Mouse (Mus musculus) left cerebral cortex, postnatal 14 days (tissue): ENCODE measurements around the gene Cdk14. TPM values are rescaled to one million over a fixed set of nuclear protein-coding genes. Genes with fewer than 3 reads are reported as not detected.

Source experiments
- DNase-seq, 2 experiments: peaks; one replicate each; pipeline ENCODE4 v3.0.0; 2021 to 2022; ENCODE audit warnings: low spot score in 2 of 2, mixed read lengths in 1 of 2
- intact Hi-C: fragments of 180-260 bp; cut with DNase I; formaldehyde crosslinking; loops from one replicate; pipeline ENCODE4 v1.15.1; 2025
- total RNA-seq, 2 experiments: library from RNA; stranded (reverse); gene quantifications; 2 replicates each; pipeline ENCODE4 v1.2.3; 2021

The Cdk14 gene
- total RNA-seq, 2 experiments from 2014 or later = 159 to 167 TPM

GRCm38 (mm10) chr5:4893206-4893851, 526.8 kb downstream of the Cdk14 start:
- no peak for DNase-seq
- intact Hi-C loops = no loop called here

- no peak for DNase-seq
Measured at GRCm38 (mm10) chr5:4892734-4893133, 527.4 kb downstream of the Cdk14 start.

GRCm38 (mm10) chr5:4891862-4892704, 528.0 kb downstream of the Cdk14 start:
- DNase-seq = no peak
- intact Hi-C loops = no loop called here

More at GRCm38 (mm10) chr5:4892734-4893133, 527.4 kb downstream of the Cdk14 start:
- intact Hi-C loops = no loop called here

- no peak for DNase-seq
- intact Hi-C loops = no loop called here
Measured at GRCm38 (mm10) chr5:4887069-4887468, 533.0 kb downstream of the Cdk14 start.

- intact Hi-C loops = no loop called here
- no peak for DNase-seq
Measured at GRCm38 (mm10) chr5:4882841-4883240, 537.3 kb downstream of the Cdk14 start.

- intact Hi-C loops = no loop called here
- DNase-seq = no peak
Measured at GRCm38 (mm10) chr5:4880331-4880730, 539.8 kb downstream of the Cdk14 start.

GRCm38 (mm10) chr5:4878934-4879333, 541.2 kb downstream of the Cdk14 start:
- intact Hi-C loops = no loop called here

GRCm38 (mm10) chr5:4877638-4878037, 542.5 kb downstream of the Cdk14 start:
- intact Hi-C loops = no loop called here
- no peak for DNase-seq

More at GRCm38 (mm10) chr5:4878934-4879333, 541.2 kb downstream of the Cdk14 start:
- no peak for DNase-seq

GRCm38 (mm10) chr5:4877131-4877631, 542.9 kb downstream of the Cdk14 start:
- intact Hi-C loops = no loop called here
- no peak for DNase-seq

GRCm38 (mm10) chr5:4876653-4877091, 543.4 kb downstream of the Cdk14 start:
- intact Hi-C loops = no loop called here

GRCm38 (mm10) chr5:4870041-4870726, 549.9 kb downstream of the Cdk14 start:
- DNase-seq = no peak
- intact Hi-C loops = no loop called here

More at GRCm38 (mm10) chr5:4876653-4877091, 543.4 kb downstream of the Cdk14 start:
- no peak for DNase-seq

- no peak for DNase-seq
- intact Hi-C loops = no loop called here
Measured at GRCm38 (mm10) chr5:4868563-4869120, 551.5 kb downstream of the Cdk14 start.

GRCm38 (mm10) chr5:4867849-4868562, 552.1 kb downstream of the Cdk14 start:
- intact Hi-C loops = no loop called here
- DNase-seq = no peak

GRCm38 (mm10) chr5:4866945-4867344, 553.2 kb downstream of the Cdk14 start:
- intact Hi-C loops = no loop called here
- no peak for DNase-seq

GRCm38 (mm10) chr5:4866099-4866498, 554.0 kb downstream of the Cdk14 start:
- intact Hi-C loops = no loop called here
- no peak for DNase-seq

GRCm38 (mm10) chr5:4861592-4861991, 558.5 kb downstream of the Cdk14 start:
- DNase-seq = no peak
- intact Hi-C loops = no loop called here

- intact Hi-C loops = no loop called here
- DNase-seq = no peak
Measured at GRCm38 (mm10) chr5:4861141-4861540, 559.0 kb downstream of the Cdk14 start.

- no peak for DNase-seq
- intact Hi-C loops = no loop called here
Measured at GRCm38 (mm10) chr5:4858032-4858641, 562.0 kb downstream of the Cdk14 start.

GRCm38 (mm10) chr5:4853503-4853902, 566.6 kb downstream of the Cdk14 start:
- intact Hi-C loops = no loop called here
- DNase-seq = no peak
